Mouse (Mus musculus): ENCODE data around the gene Bmp2k. TPM values are rescaled to one million over a fixed set of nuclear protein-coding genes. Genes with fewer than 3 reads are reported as not detected.
A peak's percentile ranks its signal among the peaks of the same experiment; 100 is the strongest.

The Bmp2k gene
- polyA plus RNA-seq, 1 experiment from 2014 or later: 31.1 TPM

DNA sequence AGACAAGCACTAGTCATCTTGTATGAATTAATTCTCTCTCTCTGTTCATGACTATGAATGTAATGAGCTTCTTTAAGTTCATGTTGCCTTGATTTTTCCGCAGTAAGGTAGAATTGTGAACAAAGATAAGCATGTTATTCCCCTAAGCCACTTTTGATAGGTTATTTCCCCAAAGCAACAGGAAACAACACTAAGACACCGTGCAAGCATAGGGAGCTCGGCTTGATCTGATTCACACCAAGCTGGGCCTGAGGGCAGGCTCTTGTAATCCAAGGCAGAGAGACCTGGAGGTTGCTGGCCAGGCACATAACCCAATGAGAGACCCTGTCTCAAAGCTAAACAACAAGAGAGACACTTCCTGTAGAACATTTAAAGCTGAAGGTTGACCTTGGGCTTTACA is 21.3 kb upstream of the Bmp2k start:
- DNase-seq (ENCODE audit: low spot score) (no peak), ATAC-seq (replicated peaks; ENCODE audit: low FRiP score) (no peak)
- no peak overlapping the region for H3K4me3 ChIP-seq (ENCODE audit: low read depth, low read length)
- peaks cover 7% of the 10 kb centered on the region; the same call in 1 of the 2 replicates for H3K27me3 ChIP-seq (replicated peaks; ENCODE audit: control insufficient read depth, insufficient read depth, low read length)
- H3K9me3 ChIP-seq (ENCODE audit: control insufficient read depth, low read length): no peaks in the 10 kb centered on the region
- H3K4me2 ChIP-seq: no peak overlapping the region
- no peaks in the 10 kb centered on the region for H3K36me3 ChIP-seq (ENCODE audit: control insufficient read depth, insufficient read depth, low read length)
- H3K27ac ChIP-seq (ENCODE audit: low read depth, low read length): no peak overlapping the region
- no peak overlapping the region for H3K9ac ChIP-seq (ENCODE audit: low read depth, low read length)
- H3K4me1 ChIP-seq (replicated peaks; ENCODE audit: control insufficient read depth, insufficient read depth, low read length): no peaks in the 10 kb centered on the region
- 84% methylated on average over 3 of the region's 3 CpGs for WGBS

DNA sequence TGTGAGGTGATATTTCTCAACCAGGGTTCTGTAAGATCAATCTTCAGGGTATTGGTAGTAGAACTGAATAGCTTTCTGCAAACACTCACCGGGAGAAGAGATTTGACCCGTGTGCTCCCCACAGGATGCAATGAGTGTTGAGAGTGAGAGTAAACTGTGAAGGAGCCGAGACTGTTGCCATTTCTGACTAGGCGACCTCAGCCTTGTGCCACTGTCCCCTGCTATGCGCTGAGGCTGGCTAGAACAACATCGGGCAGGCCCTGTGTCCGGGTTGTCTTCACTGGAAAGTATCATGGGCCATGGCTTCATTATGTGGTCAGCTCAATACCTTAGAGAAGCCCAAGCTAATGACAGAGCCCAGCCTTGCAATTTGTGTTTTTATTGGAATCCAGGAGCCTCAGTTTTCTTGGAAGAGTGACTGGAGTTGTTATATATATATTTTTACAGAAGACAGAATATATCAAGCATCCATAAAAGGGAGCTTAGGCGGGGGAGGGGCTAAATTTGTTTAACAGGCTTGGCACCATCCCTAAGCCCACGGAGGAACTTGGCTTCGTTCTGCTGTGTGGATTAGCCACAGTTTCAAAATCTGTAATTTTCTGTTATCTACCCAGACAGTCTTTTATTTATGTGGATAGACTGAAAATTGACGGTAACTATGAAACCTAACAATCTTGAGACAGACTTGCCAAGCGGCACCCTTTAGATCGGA is 18.0 kb upstream of the Bmp2k start:
- WGBS: 27% methylated on average over 13 of the region's 13 CpGs
- H3K4me1 ChIP-seq (replicated peaks; ENCODE audit: control insufficient read depth, insufficient read depth, low read length): peaks cover 3% of the 10 kb centered on the region; the same call in 1 of the 2 replicates
- no peak overlapping the region for H3K27ac ChIP-seq (ENCODE audit: low read depth, low read length)
- no peak overlapping the region for H3K4me3 ChIP-seq (ENCODE audit: low read depth, low read length)
- no peaks in the 10 kb centered on the region for H3K36me3 ChIP-seq (ENCODE audit: control insufficient read depth, insufficient read depth, low read length)
- no peaks in the 10 kb centered on the region for H3K9me3 ChIP-seq (ENCODE audit: control insufficient read depth, low read length)
- DNase-seq (ENCODE audit: low spot score) (no peak), ATAC-seq (replicated peaks; ENCODE audit: low FRiP score) (no peak)
- peaks cover 7% of the 10 kb centered on the region; the same call in 1 of the 2 replicates for H3K27me3 ChIP-seq (replicated peaks; ENCODE audit: control insufficient read depth, insufficient read depth, low read length)
- H3K4me2 ChIP-seq: peak overlapping the region; percentile 33; the same call in 1 of the 2 replicates
- H3K9ac ChIP-seq (ENCODE audit: low read depth, low read length): no peak overlapping the region

DNA sequence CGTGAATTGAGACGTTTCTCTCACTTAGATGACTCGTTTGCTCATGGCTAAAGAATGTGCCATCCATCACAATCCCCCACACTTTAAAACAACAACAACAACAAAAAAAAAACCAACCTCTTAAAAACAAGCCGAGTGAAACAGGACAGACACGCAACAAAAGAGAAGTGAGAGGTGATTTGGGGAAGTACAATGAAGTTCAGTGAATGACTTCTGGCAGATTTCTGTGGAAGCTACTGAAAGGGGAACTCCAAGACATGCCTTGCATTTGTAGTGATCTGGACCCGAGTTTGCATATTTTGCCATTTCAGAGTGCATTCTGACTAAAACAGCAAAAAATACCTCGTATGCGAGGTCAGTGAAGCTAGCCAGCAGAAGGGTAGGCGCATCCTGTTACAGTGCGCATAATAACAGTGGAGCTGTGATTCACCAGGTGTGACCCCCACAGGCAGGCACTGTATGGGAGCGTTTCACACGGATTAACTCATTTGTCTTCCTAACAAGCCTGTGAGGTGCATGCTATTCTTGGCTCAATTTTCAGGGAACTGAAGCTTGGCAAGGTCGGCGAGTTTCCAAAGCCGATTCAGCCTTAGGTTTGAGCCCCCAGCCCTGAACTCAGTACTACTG is 17.4 kb upstream of the Bmp2k start:
- 17% methylated on average over 15 of the region's 15 CpGs for WGBS
- Histone ChIP-seq H3K27me3 (replicated peaks; ENCODE audit: control insufficient read depth, insufficient read depth, low read length) (peaks cover 7% of the 10 kb centered on the region; the same call in 1 of the 2 replicates), H3K9me3 (ENCODE audit: control insufficient read depth, low read length) (no peaks in the 10 kb centered on the region), H3K9ac (ENCODE audit: low read depth, low read length) (no peak overlapping the region), H3K4me2 (peak overlapping the region; percentile 33; the same call in 1 of the 2 replicates), H3K4me1 (replicated peaks; ENCODE audit: control insufficient read depth, insufficient read depth, low read length) (peaks cover 3% of the 10 kb centered on the region; the same call in 1 of the 2 replicates), H3K27ac (ENCODE audit: low read depth, low read length) (no peak overlapping the region), H3K4me3 (ENCODE audit: low read depth, low read length) (no peak overlapping the region), H3K36me3 (ENCODE audit: control insufficient read depth, insufficient read depth, low read length) (no peaks in the 10 kb centered on the region)
- ATAC-seq (replicated peaks; ENCODE audit: low FRiP score) (no peak), DNase-seq (ENCODE audit: low spot score) (no peak)

DNA sequence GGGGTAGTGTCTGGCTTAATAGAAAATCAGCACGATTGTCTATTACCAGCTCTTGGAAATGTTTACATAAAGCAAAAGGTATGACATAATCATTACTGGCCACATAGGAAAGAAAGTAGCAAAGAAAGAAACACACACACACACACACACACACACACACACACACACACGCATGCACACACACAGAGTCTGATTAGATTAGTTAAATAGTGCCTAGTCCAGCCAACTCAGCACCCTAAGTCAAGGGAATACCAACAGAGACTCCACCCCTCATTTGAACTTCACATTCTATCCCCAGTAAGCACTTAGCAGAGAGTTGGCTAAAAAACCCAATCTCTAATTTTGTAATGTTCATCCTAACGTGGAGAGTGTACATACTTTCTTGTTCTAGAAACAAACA is 15.5 kb upstream of the Bmp2k start:
- no peak overlapping the region for H3K9ac ChIP-seq (ENCODE audit: low read depth, low read length)
- no peaks in the 10 kb centered on the region for H3K9me3 ChIP-seq (ENCODE audit: control insufficient read depth, low read length)
- H3K4me1 ChIP-seq (replicated peaks; ENCODE audit: control insufficient read depth, insufficient read depth, low read length): peaks cover 6% of the 10 kb centered on the region
- ATAC-seq (replicated peaks; ENCODE audit: low FRiP score) (no peak), DNase-seq (ENCODE audit: low spot score) (no peak)
- H3K36me3 ChIP-seq (ENCODE audit: control insufficient read depth, insufficient read depth, low read length): no peaks in the 10 kb centered on the region
- WGBS: 68% methylated on average over 3 of the region's 3 CpGs
- no peak overlapping the region for H3K4me2 ChIP-seq
- no peak overlapping the region for H3K27ac ChIP-seq (ENCODE audit: low read depth, low read length)
- H3K4me3 ChIP-seq (ENCODE audit: low read depth, low read length): no peak overlapping the region
- peaks cover 7% of the 10 kb centered on the region; the same call in 1 of the 2 replicates for H3K27me3 ChIP-seq (replicated peaks; ENCODE audit: control insufficient read depth, insufficient read depth, low read length)

DNA sequence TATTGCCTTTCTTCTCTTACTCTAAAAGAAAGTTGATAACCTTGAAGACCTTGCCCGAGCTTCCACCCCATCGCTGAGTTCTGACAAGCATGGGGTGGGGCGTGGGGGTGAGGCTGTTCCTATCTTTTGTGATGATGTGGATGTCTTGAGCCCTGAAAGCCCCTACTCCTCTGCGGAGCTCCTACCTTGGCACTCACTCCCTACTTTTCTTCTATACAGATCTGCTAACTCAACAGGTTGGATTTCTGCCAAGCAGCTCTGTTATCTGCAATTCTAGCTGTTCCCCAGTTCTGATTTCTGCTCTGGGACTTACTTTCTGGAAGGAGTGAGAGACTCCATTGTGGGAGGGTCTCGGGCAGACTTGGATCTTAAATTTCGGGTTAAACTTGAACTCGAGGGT is 14.3 kb upstream of the Bmp2k start:
- Histone ChIP-seq H3K4me3 (ENCODE audit: low read depth, low read length) (no peak overlapping the region), H3K36me3 (ENCODE audit: control insufficient read depth, insufficient read depth, low read length) (no peaks in the 10 kb centered on the region), H3K9ac (ENCODE audit: low read depth, low read length) (no peak overlapping the region), H3K4me2 (no peak overlapping the region), H3K27me3 (replicated peaks; ENCODE audit: control insufficient read depth, insufficient read depth, low read length) (peaks cover 7% of the 10 kb centered on the region; the same call in 1 of the 2 replicates), H3K9me3 (ENCODE audit: control insufficient read depth, low read length) (no peaks in the 10 kb centered on the region), H3K4me1 (replicated peaks; ENCODE audit: control insufficient read depth, insufficient read depth, low read length) (peaks cover 6% of the 10 kb centered on the region), H3K27ac (ENCODE audit: low read depth, low read length) (no peak overlapping the region)
- DNase-seq (ENCODE audit: low spot score) (no peak), ATAC-seq (replicated peaks; ENCODE audit: low FRiP score) (no peak)
- whole genome bisulfite sequencing: 67% methylated on average over 7 of the region's 7 CpGs

DNA sequence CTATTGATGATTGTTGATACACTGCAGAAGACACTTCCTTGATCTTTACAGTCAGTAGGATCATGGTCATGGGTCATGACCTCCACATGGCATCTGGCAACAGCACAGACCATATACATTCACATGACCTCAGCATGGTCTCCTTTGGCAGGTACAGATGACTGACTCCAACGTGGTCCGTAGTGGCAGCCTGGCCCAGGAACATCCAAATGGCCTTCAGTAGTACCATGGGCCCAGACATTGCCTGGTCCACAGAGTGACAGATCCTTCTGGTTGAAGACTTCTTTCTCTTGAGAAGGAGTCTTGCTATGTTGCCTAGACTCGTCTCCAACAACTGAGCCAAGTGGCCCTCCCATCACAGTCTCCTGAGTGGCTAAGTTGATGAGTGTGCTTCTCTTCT is 10.6 kb upstream of the Bmp2k start:
- ATAC-seq (replicated peaks; ENCODE audit: low FRiP score): no peak
- Histone ChIP-seq H3K4me1 (replicated peaks; ENCODE audit: control insufficient read depth, insufficient read depth, low read length) (peaks cover 10% of the 10 kb centered on the region), H3K36me3 (ENCODE audit: control insufficient read depth, insufficient read depth, low read length) (no peaks in the 10 kb centered on the region), H3K4me2 (no peak overlapping the region), H3K9ac (ENCODE audit: low read depth, low read length) (no peak overlapping the region), H3K27ac (ENCODE audit: low read depth, low read length) (no peak overlapping the region), H3K4me3 (ENCODE audit: low read depth, low read length) (no peak overlapping the region), H3K27me3 (replicated peaks; ENCODE audit: control insufficient read depth, insufficient read depth, low read length) (no peaks in the 10 kb centered on the region), H3K9me3 (ENCODE audit: control insufficient read depth, low read length) (no peaks in the 10 kb centered on the region)
- WGBS: 92% methylated on average over 3 of the region's 3 CpGs
- DNase-seq (ENCODE audit: low spot score): no peak

DNA sequence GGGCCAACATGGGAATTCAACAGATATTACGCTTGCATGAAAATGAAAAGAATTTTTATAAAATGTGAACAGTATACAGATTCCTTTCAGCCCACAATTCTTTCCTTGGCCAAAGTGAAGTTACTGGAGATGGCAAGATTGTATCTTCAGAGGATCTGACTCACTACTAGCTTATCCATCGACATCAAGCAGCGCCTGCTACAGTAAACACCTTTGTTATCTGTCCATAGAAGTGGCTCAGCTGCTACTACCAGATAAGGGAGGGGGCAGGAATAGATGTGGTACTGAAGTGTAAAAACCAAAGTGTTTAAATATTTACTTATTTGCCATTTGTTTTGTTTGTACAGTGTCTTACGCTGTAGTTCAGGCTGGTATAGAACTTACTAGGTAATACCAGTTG is 8.6 kb upstream of the Bmp2k start:
- H3K4me1 ChIP-seq (replicated peaks; ENCODE audit: control insufficient read depth, insufficient read depth, low read length): peaks cover 9% of the 10 kb centered on the region
- H3K4me3 ChIP-seq (ENCODE audit: low read depth, low read length): no peak overlapping the region
- H3K9ac ChIP-seq (ENCODE audit: low read depth, low read length): no peak overlapping the region
- H3K4me2 ChIP-seq: peak overlapping the region; percentile 15; the same call in 1 of the 2 replicates
- ATAC-seq (replicated peaks; ENCODE audit: low FRiP score) (peak; percentile 89), DNase-seq (ENCODE audit: low spot score) (no peak)
- no peaks in the 10 kb centered on the region for H3K9me3 ChIP-seq (ENCODE audit: control insufficient read depth, low read length)
- 47% methylated on average over 4 of the region's 4 CpGs for WGBS
- no peaks in the 10 kb centered on the region for H3K36me3 ChIP-seq (ENCODE audit: control insufficient read depth, insufficient read depth, low read length)
- H3K27me3 ChIP-seq (replicated peaks; ENCODE audit: control insufficient read depth, insufficient read depth, low read length): no peaks in the 10 kb centered on the region
- 0 out of 2 replicates have a peak overlapping the region, but pooled peaks have one; percentile 27 for H3K27ac ChIP-seq (ENCODE audit: low read depth, low read length)

DNA sequence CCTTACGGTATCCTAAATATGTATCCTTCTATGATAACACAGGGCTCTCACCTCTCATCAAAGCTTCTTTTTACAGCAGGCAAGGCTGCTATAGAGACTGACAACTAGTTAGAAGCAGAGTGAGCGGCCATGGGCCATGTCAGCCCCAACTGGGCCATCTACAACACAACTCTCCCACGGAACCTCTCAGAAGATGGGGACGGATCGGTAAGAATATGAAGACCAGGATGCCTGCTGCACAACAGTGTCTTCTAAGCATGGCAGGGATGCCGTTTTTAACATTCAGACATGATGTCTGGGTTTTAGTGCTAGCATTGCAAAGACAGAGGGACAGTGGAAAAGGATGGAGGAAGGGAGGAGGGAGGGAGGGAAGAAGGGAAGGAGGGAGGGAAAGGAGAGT is 6.3 kb upstream of the Bmp2k start:
- Histone ChIP-seq H3K27ac (ENCODE audit: low read depth, low read length) (no peak overlapping the region; the same call in 1 of the 2 replicates), H3K4me2 (no peak overlapping the region), H3K9ac (ENCODE audit: low read depth, low read length) (no peak overlapping the region), H3K36me3 (ENCODE audit: control insufficient read depth, insufficient read depth, low read length) (no peaks in the 10 kb centered on the region), H3K9me3 (ENCODE audit: control insufficient read depth, low read length) (no peaks in the 10 kb centered on the region), H3K4me1 (replicated peaks; ENCODE audit: control insufficient read depth, insufficient read depth, low read length) (peaks cover 10% of the 10 kb centered on the region), H3K4me3 (ENCODE audit: low read depth, low read length) (no peak overlapping the region), H3K27me3 (replicated peaks; ENCODE audit: control insufficient read depth, insufficient read depth, low read length) (no peaks in the 10 kb centered on the region)
- ATAC-seq (replicated peaks; ENCODE audit: low FRiP score) (no peak), DNase-seq (ENCODE audit: low spot score) (no peak)
- WGBS: 92% methylated on average over 6 of the region's 6 CpGs

DNA sequence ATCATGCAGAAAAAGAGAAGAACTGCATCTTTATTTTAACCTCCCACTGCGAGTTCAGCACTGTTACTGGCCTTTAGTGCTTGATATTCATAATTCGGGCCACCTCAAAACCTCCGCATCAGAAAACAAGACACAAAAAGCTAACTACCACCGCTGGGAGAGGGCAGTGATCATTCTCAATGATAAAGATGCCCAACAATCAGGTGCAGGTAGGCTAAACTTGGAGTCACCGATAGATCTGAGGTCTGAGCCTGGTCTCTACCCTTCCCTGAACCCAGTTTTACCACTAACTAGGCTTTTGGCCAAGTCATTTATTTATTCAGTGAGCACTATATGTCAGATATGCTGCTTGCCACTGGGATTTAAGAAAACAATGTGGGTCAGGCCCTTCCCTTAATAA is 4.8 kb upstream of the Bmp2k start:
- Histone ChIP-seq H3K4me1 (replicated peaks; ENCODE audit: control insufficient read depth, insufficient read depth, low read length) (peaks cover 11% of the 10 kb centered on the region; the same call in 1 of the 2 replicates), H3K4me3 (ENCODE audit: low read depth, low read length) (no peak overlapping the region)

More for the DNA sequence above, 4.8 kb upstream of the Bmp2k start:
- no peak overlapping the region for H3K4me2 ChIP-seq
- H3K9ac ChIP-seq (ENCODE audit: low read depth, low read length): no peak overlapping the region
- no peak for ATAC-seq (replicated peaks; ENCODE audit: low FRiP score)
- H3K9me3 ChIP-seq (ENCODE audit: control insufficient read depth, low read length): no peaks in the 10 kb centered on the region
- H3K27me3 ChIP-seq (replicated peaks; ENCODE audit: control insufficient read depth, insufficient read depth, low read length): no peaks in the 10 kb centered on the region
- no peak for DNase-seq (ENCODE audit: low spot score)
- WGBS: 89% methylated on average over 5 of the region's 5 CpGs
- H3K27ac ChIP-seq (ENCODE audit: low read depth, low read length): no peak overlapping the region
- no peaks in the 10 kb centered on the region for H3K36me3 ChIP-seq (ENCODE audit: control insufficient read depth, insufficient read depth, low read length)
